In genomic region chr2:163471710-163472465, GRCm38 (mm10) we compare ENCODE assay signal across 7 mouse cellular contexts. TPM values are rescaled to one million over a fixed set of nuclear protein-coding genes. Genes with fewer than 3 reads are reported as not detected.
A peak's percentile ranks its signal among the peaks of the same experiment; 100 is the strongest.
DNase-seq lines count a peak whose midpoint lies in the region; ATAC-seq and TF ChIP-seq lines count a peak whose summit lies in the region.

No protein-coding gene starts in this region.

- no peak for DNase-seq in CH12.LX (ENCODE audit: extremely low read depth)
- peak; percentile 79 for DNase-seq in G1E (ENCODE audit: low spot score)
- peak; percentile 94 for DNase-seq in lung, postnatal 0 days (ENCODE audit: low spot score)
- no peak for DNase-seq in embryo, embryonic 9.5 days (ENCODE audit: extremely low spot score)
- DNase-seq in layer of hippocampus, adult 8-10 months (ENCODE audit: low spot score in 2 of 2): no peak

- H3K4me2 ChIP-seq in CH12.LX (ENCODE audit: insufficient read depth, low read depth, poor library complexity, severe bottlenecking): peak overlapping the region; percentile 60
- peak overlapping the region; percentile 87 for H3K4me2 ChIP-seq in forebrain, embryonic 12.5 days
- H3K4me2 ChIP-seq in intestine, postnatal 0 days (replicated peaks; ENCODE audit: low read depth): peak overlapping the region; percentile 93
- peak overlapping the region; percentile 75 for H3K4me2 ChIP-seq in lung, postnatal 0 days (replicated peaks; ENCODE audit: low read depth, low read length)

- H3K9me3 ChIP-seq in CH12.LX (replicated peaks; ENCODE audit: low read length) (no peaks in the 10 kb centered on the region), G1E (replicated peaks) (no peaks in the 10 kb centered on the region)
- H3K9me3 ChIP-seq in forebrain, embryonic 12.5 days: no peaks in the 10 kb centered on the region
- H3K9me3 ChIP-seq in intestine, postnatal 0 days (ENCODE audit: control insufficient read depth): no peaks in the 10 kb centered on the region
- H3K9me3 ChIP-seq in lung, postnatal 0 days (ENCODE audit: low read length): no peaks in the 10 kb centered on the region

- no peak for TF ChIP-seq EP300 in CH12.LX (IDR thresholded peaks at IDR 0.05; ENCODE audit: low read length)
- TF ChIP-seq EP300 in lung, postnatal 0 days (IDR thresholded peaks at IDR 0.05): peak; percentile 80

- no peaks in the 10 kb centered on the region for H3K79me2 ChIP-seq in CH12.LX (replicated peaks; ENCODE audit: control insufficient read depth, extremely low read depth, insufficient read depth, poor library complexity, severe bottlenecking)

- peak overlapping the region; percentile 67 to 94 (median 78) for H3K4me3 ChIP-seq in CH12.LX (replicated peaks in 1 of 3; ENCODE audit: low read depth in 2 of 3, low read length in 2 of 3, poor library complexity in 1 of 3)
- H3K4me3 ChIP-seq in G1E (ENCODE audit: low read depth, low read length): peak overlapping the region; percentile 81
- H3K4me3 ChIP-seq in forebrain, embryonic 12.5 days (replicated peaks): peak overlapping the region; percentile 86
- peak overlapping the region; percentile 83 for H3K4me3 ChIP-seq in intestine, postnatal 0 days (ENCODE audit: low read depth, low read length)
- peak overlapping the region; percentile 57 for H3K4me3 ChIP-seq in lung, postnatal 0 days (ENCODE audit: low read depth, low read length)

- TF ChIP-seq POLR2A in CH12.LX (IDR thresholded peaks at IDR 0.05; ENCODE audit: low read depth, low read length): no peak

- ATAC-seq in G1E (ENCODE audit: extremely low read depth, insufficient number of reproducible peaks, low FRiP score, poor library complexity, severe bottlenecking): peak; percentile 62
- ATAC-seq in forebrain, embryonic 12.5 days (ENCODE audit: low FRiP score): no peak; the same call in 1 of the 2 replicates
- ATAC-seq in intestine, postnatal 0 days: peak; percentile 67
- ATAC-seq in lung, postnatal 0 days: peak; percentile 62

- TF ChIP-seq CTCF in CH12.LX (conservative IDR thresholded peaks at IDR 0.05 in 1 of 2, IDR thresholded peaks at IDR 0.05 in 1 of 2; ENCODE audit: low read depth in 2 of 2, low read length in 2 of 2): no peak
- TF ChIP-seq CTCF in G1E (IDR thresholded peaks at IDR 0.05; ENCODE audit: low read depth, low read length): no peak
- TF ChIP-seq CTCF in intestine, postnatal 0 days (IDR thresholded peaks at IDR 0.05; ENCODE audit: low read depth): no peak
- TF ChIP-seq CTCF in lung, postnatal 0 days (IDR thresholded peaks at IDR 0.05): no peak

- peaks cover 10 to 33% of the 10 kb centered on the region in 2 experiments for H3K36me3 ChIP-seq in CH12.LX (replicated peaks in 1 of 2; ENCODE audit: control insufficient read depth in 1 of 2, insufficient read depth in 1 of 2, low read length in 1 of 2)
- peaks cover 36% of the 10 kb centered on the region for H3K36me3 ChIP-seq in G1E (replicated peaks)
- H3K36me3 ChIP-seq in forebrain, embryonic 12.5 days (replicated peaks): peaks cover 25% of the 10 kb centered on the region
- peaks cover 18% of the 10 kb centered on the region; the same call in 1 of the 2 replicates for H3K36me3 ChIP-seq in intestine, postnatal 0 days (ENCODE audit: control insufficient read depth, insufficient read depth)
- H3K36me3 ChIP-seq in lung, postnatal 0 days (ENCODE audit: insufficient read depth, low read length): peaks cover 6% of the 10 kb centered on the region; the same call in 1 of the 2 replicates

- 6% methylated on average over 36 of the region's 36 CpGs for WGBS in forebrain, embryonic 12.5 days
- under 1% methylated on average over 36 of the region's 36 CpGs for WGBS in intestine, postnatal 0 days
- 2% methylated on average over 36 of the region's 36 CpGs for WGBS in lung, postnatal 0 days

- H3K4me1 ChIP-seq in CH12.LX (ENCODE audit: control insufficient read depth in 1 of 2, insufficient read depth in 2 of 2) (peaks cover 0 to 14% of the 10 kb centered on the region in 2 experiments; a peak in 3 of 4 replicates), G1E (ENCODE audit: insufficient read depth, low read depth, low read length) (peaks cover 8% of the 10 kb centered on the region)
- peaks cover 12% of the 10 kb centered on the region for H3K4me1 ChIP-seq in forebrain, embryonic 12.5 days
- H3K4me1 ChIP-seq in intestine, postnatal 0 days (replicated peaks; ENCODE audit: control insufficient read depth, insufficient read depth, low read length): no peaks in the 10 kb centered on the region
- H3K4me1 ChIP-seq in lung, postnatal 0 days (ENCODE audit: insufficient read depth, low read depth, low read length): 0 out of 2 replicates have a peak, but pooled peaks cover 3% of the 10 kb centered on the region

- dilution Hi-C loops in CH12.LX (cut with MboI; ENCODE audit: extremely low pct_ligation_motif_present, extremely low pct_unique_long_range_greater_than_20kb, low sequenced_read_pairs): no loop called here

- no peak overlapping the region for H3K27ac ChIP-seq in CH12.LX (ENCODE audit: insufficient read depth, low read depth)
- H3K27ac ChIP-seq in forebrain, embryonic 12.5 days: peak overlapping the region; percentile 66; the same call in 1 of the 2 replicates
- peak overlapping the region; percentile 68 for H3K27ac ChIP-seq in intestine, postnatal 0 days (ENCODE audit: low read depth, low read length)
- peak overlapping the region; percentile 87 for H3K27ac ChIP-seq in lung, postnatal 0 days (ENCODE audit: low read length)

- in situ Hi-C loops in CH12.LX (cut with MboI; ENCODE audit: low pct_ligation_motif_present, low pct_unique_long_range_greater_than_20kb, low sequenced_read_pairs): no loop called here

- peak overlapping the region; percentile 45 for H3K9ac ChIP-seq in CH12.LX (ENCODE audit: insufficient read depth, low read depth)
- peak overlapping the region; percentile 82 for H3K9ac ChIP-seq in forebrain, embryonic 12.5 days
- peak overlapping the region; percentile 65 for H3K9ac ChIP-seq in intestine, postnatal 0 days (ENCODE audit: low read depth, low read length)
- peak overlapping the region; percentile 74 for H3K9ac ChIP-seq in lung, postnatal 0 days (replicated peaks; ENCODE audit: low read depth)

- H3K27me3 ChIP-seq in CH12.LX (replicated peaks) (peaks cover 25% of the 10 kb centered on the region), G1E (ENCODE audit: insufficient read depth, low read length) (no peaks in the 10 kb centered on the region)
- no peaks in the 10 kb centered on the region for H3K27me3 ChIP-seq in forebrain, embryonic 12.5 days
- no peaks in the 10 kb centered on the region for H3K27me3 ChIP-seq in intestine, postnatal 0 days (replicated peaks; ENCODE audit: control insufficient read depth, insufficient read depth, low read length)
- no peaks in the 10 kb centered on the region for H3K27me3 ChIP-seq in lung, postnatal 0 days (replicated peaks; ENCODE audit: insufficient read depth, low read length)

- no peak for TF ChIP-seq RAD21 in CH12.LX (IDR thresholded peaks at IDR 0.05; ENCODE audit: low read depth, low read length)

RNA-seq across cellular contexts. Expression of gene Fitm2, which starts 0.5 kb away (rescaled TPM):
- total RNA-seq in CH12.LX (2012; rRNA removed) (5.5 and 6.0 TPM in 2 replicates), CH12.LX (2014; rRNA removed) (4.9 and 5.0 TPM in 2 replicates), G1E (2014; fragmentation: Nextera tagmentation) (4.6 and 4.8 TPM in 2 replicates), G1E (2017) (5.9 and 6.8 TPM in 2 replicates)
- polyA plus RNA-seq in CH12.LX (2012; ENCODE audit: insufficient read length, low read depth) (3.5 and 3.9 TPM in 2 replicates), G1E (2012) (3.8 and 4.0 TPM in 2 replicates)
- 11.5 and 11.7 TPM in 2 replicates for polyA plus RNA-seq in forebrain, embryonic 12.5 days (2016; fragmentation: Nextera tagmentation; extraction: Ambion mirVana)
- polyA plus RNA-seq in intestine, postnatal 0 days (2015; fragmentation: Nextera tagmentation; extraction: Ambion mirVana): 5.3 and 5.5 TPM in 2 replicates
- polyA plus RNA-seq in lung, postnatal 0 days (2015; fragmentation: Nextera tagmentation; extraction: Ambion mirVana): 18.6 and 22.5 TPM in 2 replicates
- total RNA-seq in layer of hippocampus, adult 8-10 months (2022): 10 to 100 TPM; 17.0 to 23.5 (median 20.7) TPM

RNA-seq across cellular contexts. Expression of gene R3hdml, which starts 20.2 kb away (rescaled TPM):
- not detected in 2 replicates for total RNA-seq in CH12.LX (2012; rRNA removed)
- not detected in 2 replicates for total RNA-seq in CH12.LX (2014; rRNA removed)
- not detected in 2 replicates for polyA plus RNA-seq in CH12.LX (2012; ENCODE audit: insufficient read length, low read depth)
- not detected in 2 replicates for total RNA-seq in G1E (2014; fragmentation: Nextera tagmentation)
- not detected in 2 replicates for total RNA-seq in G1E (2017)
- polyA plus RNA-seq in G1E (2012): not detected in 2 replicates
- not detected in 2 replicates for polyA plus RNA-seq in forebrain, embryonic 12.5 days (2016; fragmentation: Nextera tagmentation; extraction: Ambion mirVana)
- polyA plus RNA-seq in intestine, postnatal 0 days (2015; fragmentation: Nextera tagmentation; extraction: Ambion mirVana): 0.37 and 0.46 TPM in 2 replicates
- polyA plus RNA-seq in lung, postnatal 0 days (2015; fragmentation: Nextera tagmentation; extraction: Ambion mirVana): 0.18 TPM in 1 of 2 replicates, not detected in the other
- not detected for total RNA-seq in layer of hippocampus, adult 8-10 months (2022)

RNA-seq across cellular contexts. Expression of gene Gdap1l1, which starts 33.6 kb away (rescaled TPM):
- not detected in 2 replicates for total RNA-seq in CH12.LX (2012; rRNA removed)
- total RNA-seq in CH12.LX (2014; rRNA removed): not detected in 2 replicates
- polyA plus RNA-seq in CH12.LX (2012; ENCODE audit: insufficient read length, low read depth): not detected in 2 replicates
- total RNA-seq in G1E (2014; fragmentation: Nextera tagmentation): not detected in 2 replicates
- 0.16 TPM in 1 of 2 replicates, not detected in the other for total RNA-seq in G1E (2017)
- not detected in 2 replicates for polyA plus RNA-seq in G1E (2012)
- 54.7 and 56.5 TPM in 2 replicates for polyA plus RNA-seq in forebrain, embryonic 12.5 days (2016; fragmentation: Nextera tagmentation; extraction: Ambion mirVana)
- 2.3 and 2.4 TPM in 2 replicates for polyA plus RNA-seq in intestine, postnatal 0 days (2015; fragmentation: Nextera tagmentation; extraction: Ambion mirVana)
- polyA plus RNA-seq in lung, postnatal 0 days (2015; fragmentation: Nextera tagmentation; extraction: Ambion mirVana): 0.37 and 0.43 TPM in 2 replicates
- 10 to 100 TPM; 65.7 to 69.2 (median 68.0) TPM for total RNA-seq in layer of hippocampus, adult 8-10 months (2022)

RNA-seq across cellular contexts. Expression of gene Hnf4a, which starts 34.7 kb away (rescaled TPM):
- total RNA-seq in CH12.LX (2012; rRNA removed): not detected in 2 replicates
- total RNA-seq in CH12.LX (2014; rRNA removed): not detected in 2 replicates
- not detected in 2 replicates for polyA plus RNA-seq in CH12.LX (2012; ENCODE audit: insufficient read length, low read depth)
- total RNA-seq in G1E (2014; fragmentation: Nextera tagmentation): 0.19 and 0.38 TPM in 2 replicates
- total RNA-seq in G1E (2017): 0.05 and 0.17 TPM in 2 replicates
- 0.17 and 0.26 TPM in 2 replicates for polyA plus RNA-seq in G1E (2012)
- polyA plus RNA-seq in forebrain, embryonic 12.5 days (2016; fragmentation: Nextera tagmentation; extraction: Ambion mirVana): not detected in 2 replicates
- 50.8 and 53.0 TPM in 2 replicates for polyA plus RNA-seq in intestine, postnatal 0 days (2015; fragmentation: Nextera tagmentation; extraction: Ambion mirVana)
- 0.23 TPM in 1 of 2 replicates, not detected in the other for polyA plus RNA-seq in lung, postnatal 0 days (2015; fragmentation: Nextera tagmentation; extraction: Ambion mirVana)
- not detected for total RNA-seq in layer of hippocampus, adult 8-10 months (2022)

RNA-seq across cellular contexts. Expression of gene Oser1, which starts 47.4 kb away (rescaled TPM):
- total RNA-seq in CH12.LX (2012; rRNA removed): 29.0 and 31.3 TPM in 2 replicates
- 44.9 and 54.7 TPM in 2 replicates for total RNA-seq in CH12.LX (2014; rRNA removed)
- 38.1 and 45.0 TPM in 2 replicates for polyA plus RNA-seq in CH12.LX (2012; ENCODE audit: insufficient read length, low read depth)
- 42.0 and 42.5 TPM in 2 replicates for total RNA-seq in G1E (2014; fragmentation: Nextera tagmentation)
- 84.2 and 89.8 TPM in 2 replicates for total RNA-seq in G1E (2017)
- polyA plus RNA-seq in G1E (2012): 14.0 TPM in 2 replicates
- polyA plus RNA-seq in forebrain, embryonic 12.5 days (2016; fragmentation: Nextera tagmentation; extraction: Ambion mirVana): 74.5 and 77.0 TPM in 2 replicates
- polyA plus RNA-seq in intestine, postnatal 0 days (2015; fragmentation: Nextera tagmentation; extraction: Ambion mirVana): 62.3 and 64.5 TPM in 2 replicates
- 73.8 and 74.6 TPM in 2 replicates for polyA plus RNA-seq in lung, postnatal 0 days (2015; fragmentation: Nextera tagmentation; extraction: Ambion mirVana)
- total RNA-seq in layer of hippocampus, adult 8-10 months (2022): 10 to 100 TPM; 20.1 to 22.9 (median 22.6) TPM

Comparison
In these comparisons a context has a peak if more than half of its experiments do, and no peak if none do; other contexts are left out.
1. DNase-seq: peak in G1E (single experiment) and lung, postnatal 0 days (single experiment); none in CH12.LX (single experiment), embryo, embryonic 9.5 days (single experiment) and layer of hippocampus, adult 8-10 months (0 of 2).
2. RNA of gene Gdap1l1, which starts 33.6 kb away (polyA plus RNA-seq): 54.7 to 56.5 TPM in forebrain, embryonic 12.5 days; 2.3 to 2.4 TPM in intestine, postnatal 0 days, 0.37 to 0.43 TPM in lung, postnatal 0 days, not detected in CH12.LX and not detected in G1E; every median in the first group is over 10 times any median in the second.
3. Peak in every context shown above with its lines, with median percentiles within 50 percentile points of each other: H3K4me2 ChIP-seq, H3K4me3 ChIP-seq and H3K9ac ChIP-seq.